Mouse (Mus musculus): ENCODE measurements around the gene Glb1.
"Not testable (repeated sequence)": the region's sequence is repeated elsewhere in the genome, so short reads cannot be mapped to it uniquely, and the experiment has no call there.

Glb1 gene

DNA sequence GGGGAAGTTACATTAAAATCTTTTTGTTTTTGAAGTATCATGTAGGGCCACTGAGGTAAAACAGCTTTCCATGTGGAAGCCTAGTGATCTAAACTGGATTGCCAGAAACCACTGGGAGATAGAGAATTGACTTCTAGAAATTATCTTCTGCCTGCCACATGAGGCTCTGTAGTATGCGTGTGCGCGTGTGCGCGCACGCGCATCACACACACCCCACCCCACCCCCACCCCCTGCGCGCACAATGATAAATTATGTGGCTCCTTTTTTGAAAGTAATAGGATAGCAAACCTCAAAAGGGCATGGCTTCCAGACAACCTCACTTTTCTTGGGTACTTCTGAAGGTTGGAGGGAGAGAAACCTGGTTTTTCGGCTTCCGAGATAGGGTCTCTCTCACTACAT lies 101.0 kb downstream of the Glb1 start:
- no peak for DNase-seq (ENCODE audit: low spot score)

DNA sequence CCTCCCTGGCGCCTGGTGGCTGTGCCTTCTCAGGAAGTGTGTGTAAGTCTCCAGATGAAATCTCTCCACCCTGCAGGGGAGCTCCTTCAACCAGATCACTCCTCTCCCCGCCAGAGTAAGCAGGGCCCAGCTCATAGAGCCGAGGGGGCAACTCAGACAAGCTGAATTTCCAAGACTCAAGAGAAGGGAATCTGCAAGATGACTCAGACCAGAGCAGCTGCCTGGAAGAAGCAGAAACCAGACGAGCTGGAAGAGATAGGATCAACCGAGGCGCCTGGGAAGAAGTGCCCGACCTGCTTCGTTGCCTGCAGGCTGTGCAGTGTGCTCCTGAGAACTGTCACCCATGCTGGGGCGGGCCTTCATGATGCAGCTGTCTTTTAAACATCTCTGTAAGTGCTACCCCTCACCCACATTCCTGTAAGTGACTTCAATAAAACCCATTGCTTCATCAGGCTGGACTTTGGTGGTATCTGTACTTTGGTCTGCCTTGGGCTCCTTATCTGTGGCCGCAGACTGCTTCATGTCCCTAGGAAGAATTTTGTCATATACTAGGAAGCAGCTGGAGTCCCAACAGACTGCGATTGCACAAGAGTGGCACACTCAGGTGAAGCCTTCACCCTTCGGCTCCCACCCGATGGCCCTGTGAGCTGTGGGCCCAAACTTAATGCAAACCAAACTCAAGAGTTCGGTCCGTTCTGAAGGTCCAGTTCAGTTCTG lies 102.0 kb downstream of the Glb1 start:
- no peak for DNase-seq (ENCODE audit: low spot score)

DNA sequence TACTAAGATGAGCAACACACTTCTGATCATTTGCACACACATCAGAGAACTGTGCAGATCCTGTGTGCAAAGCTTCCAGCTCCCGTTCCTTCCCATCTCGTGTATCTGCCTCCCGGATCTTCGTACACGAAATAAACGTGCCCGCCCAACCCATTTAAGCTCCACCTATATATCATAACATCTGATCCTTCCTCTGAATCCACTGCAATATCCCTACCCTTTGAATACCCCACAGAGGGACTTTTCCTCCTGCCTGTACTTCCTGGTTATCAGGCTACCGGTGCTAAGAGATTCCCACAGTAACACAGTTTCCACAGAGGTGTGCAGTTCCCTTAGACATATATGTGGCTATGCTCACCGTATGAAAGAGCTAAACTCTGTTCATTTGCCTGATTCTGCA lies 103.9 kb downstream of the Glb1 start, which contains the start of gene Ccr4:
Gene Ccr4 (minus strand): TSS at position 101 of the 400 bp plus-strand sequence.
- DNase-seq (ENCODE audit: low spot score) = no peak

DNA sequence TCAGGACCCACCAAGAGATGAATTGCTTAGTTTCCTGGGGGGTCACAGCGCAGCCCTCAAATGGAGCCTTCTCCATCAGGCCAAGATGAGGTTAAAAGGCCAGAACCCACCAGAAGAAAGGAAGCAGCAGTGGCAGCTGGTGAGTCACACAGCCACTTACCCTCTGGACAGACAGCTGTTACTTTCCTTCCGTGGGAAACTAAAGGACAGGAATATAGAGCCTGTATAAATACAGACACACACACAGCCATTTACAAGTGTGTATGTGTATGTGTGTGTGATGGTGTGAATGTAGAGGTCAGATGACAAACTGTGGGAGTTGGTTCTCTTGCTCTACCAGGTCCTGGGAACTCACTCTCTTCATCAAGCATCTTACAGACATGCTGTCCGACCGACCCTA lies 105.7 kb downstream of the Glb1 start:
- no peak for DNase-seq (ENCODE audit: low spot score)

DNA sequence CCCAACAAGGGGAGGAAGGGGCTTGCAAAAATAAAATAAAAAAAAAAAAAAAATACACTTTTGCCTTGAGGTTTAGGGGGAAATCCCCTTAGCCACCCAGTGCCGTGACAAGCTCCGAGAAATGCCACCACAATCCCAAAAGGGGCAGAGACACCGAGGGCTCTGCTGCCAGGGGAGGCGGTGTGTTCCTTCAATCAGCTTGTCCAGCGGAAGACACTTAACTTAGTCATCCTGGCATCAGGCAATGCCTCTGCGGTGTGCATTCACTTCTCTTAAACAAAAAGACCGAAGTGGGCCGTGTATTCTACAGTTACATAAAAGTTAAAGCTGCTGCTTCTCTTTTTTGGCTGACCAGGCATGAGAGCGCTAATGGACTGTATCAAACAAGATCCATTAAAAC lies 106.5 kb downstream of the Glb1 start:
- no peak for DNase-seq (ENCODE audit: low spot score)

DNA sequence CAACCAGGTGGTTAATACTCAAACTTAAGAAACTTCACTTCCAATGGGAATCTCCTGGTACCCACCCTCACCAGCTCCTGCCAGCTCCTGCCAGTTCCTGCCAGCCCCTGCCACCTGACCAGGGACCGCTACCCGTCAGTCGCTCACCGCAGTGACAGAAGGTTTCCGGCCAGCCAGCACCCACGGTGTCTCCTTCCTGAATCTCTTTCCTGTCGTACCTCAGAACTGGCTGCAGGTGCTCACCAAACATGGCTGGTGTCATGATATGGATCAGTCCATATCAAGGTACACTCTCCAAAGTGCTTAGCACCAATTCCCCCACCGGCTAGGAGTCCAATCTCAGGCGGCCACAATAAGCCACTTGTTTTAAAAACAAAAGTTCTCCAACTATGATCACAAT lies 108.9 kb downstream of the Glb1 start:
- no peak for DNase-seq (ENCODE audit: low spot score)

DNA sequence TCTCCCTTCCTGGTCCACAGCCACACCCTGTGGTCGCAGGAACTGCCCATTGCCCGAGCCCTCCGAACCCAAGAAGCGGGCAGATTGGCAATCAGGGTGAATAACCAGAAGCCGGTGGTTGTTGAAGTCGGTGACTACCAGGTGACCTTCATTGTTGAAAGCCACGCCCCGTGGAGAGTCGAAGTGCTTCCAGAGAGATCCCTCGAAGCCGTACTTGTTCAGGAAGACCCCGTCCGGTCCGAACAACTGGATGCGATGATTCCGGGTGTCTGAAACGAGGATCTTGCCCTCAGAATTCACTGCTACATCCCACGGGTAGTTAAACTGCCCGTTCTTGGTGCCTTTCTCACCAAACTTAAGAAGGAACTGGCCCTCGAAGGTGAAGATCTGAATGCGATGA lies 112.0 kb downstream of the Glb1 start:
- no peak for DNase-seq (ENCODE audit: low spot score)

DNA sequence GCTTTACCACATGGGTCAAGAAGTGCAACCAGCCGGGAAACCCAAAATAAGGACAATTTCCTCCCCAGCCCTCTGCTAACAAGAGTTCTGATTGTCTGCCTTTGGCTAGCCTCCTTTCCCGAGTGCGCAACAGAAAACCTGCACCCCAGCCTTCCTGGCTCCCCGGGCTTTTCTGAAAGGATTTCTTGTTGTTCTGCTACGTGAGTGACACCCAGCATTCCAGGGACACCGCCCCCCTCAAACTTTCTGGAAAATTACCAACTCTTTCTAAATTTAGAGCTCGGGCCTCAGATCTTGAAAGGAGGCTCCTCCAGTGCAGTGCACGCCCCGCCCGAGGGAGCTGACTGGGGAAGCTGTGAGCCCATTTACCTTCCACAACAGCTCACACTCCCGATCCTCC lies 114.5 kb downstream of the Glb1 start, which contains the start of gene C130032M10Rik:
Gene C130032M10Rik (plus strand): TSS at position 334 of the 400 bp plus-strand sequence.
- no peak for DNase-seq (ENCODE audit: low spot score)

DNA sequence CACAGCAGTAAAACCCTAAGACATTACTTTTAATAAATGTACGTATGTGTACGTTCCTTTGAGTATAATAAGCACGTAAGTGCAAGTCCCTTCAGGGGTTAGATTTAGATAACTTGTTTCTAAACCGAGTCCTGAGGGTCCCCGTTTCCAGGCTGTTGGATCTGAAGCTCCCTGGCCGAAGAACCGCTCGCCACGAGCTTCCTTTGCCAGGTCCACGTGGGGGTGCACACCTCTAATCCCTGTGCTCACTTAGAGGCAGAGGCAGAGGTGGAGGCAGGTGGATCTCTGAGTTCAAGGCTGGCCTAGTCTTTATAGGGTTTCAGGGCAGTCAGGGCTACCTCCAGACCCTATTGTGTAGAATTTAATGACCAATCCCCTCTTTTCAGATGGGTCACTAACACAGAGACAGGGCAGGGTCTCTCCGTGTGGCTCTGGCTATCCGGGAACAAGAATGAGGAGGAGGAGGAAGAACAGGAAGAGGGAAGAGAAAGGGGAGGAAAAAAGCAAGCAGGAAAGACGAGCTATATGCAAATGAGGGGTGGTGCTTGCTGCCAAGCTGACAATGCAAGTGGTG lies 117.1 kb downstream of the Glb1 start:
- DNase-seq (ENCODE audit: low spot score) = no peak

DNA sequence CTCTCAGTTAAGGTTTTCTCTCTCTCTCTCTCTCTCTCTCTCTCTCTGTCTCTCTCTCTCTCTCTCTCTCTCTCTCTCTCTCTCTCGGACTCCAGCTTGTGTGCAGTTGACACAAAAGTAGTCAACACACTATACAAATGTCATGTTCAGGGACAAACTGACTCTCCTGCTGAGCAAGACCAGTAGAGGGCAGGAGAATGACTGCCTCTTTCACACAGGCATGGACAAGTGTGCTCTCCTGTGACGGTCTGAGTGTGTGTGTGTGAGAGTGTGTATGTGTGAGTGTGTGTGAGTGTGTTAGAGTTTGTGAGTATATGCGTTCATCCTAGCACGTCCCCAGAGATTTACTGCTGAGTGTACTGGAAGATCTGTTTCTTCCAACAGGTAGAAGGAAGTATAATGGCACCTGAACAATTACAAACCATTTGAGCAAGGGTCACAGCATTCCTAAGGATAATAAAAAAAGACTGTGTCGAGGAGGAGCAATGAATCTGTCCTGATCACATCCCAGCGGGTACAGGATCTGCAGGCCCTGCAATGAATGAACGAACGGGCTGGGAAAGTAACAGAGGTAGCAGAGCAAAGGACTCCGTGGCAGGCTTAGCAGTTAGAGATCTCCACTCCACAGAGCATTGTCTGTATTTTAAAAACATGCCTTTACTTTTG lies 118.1 kb downstream of the Glb1 start:
- DNase-seq (ENCODE audit: low spot score) = no peak

DNA sequence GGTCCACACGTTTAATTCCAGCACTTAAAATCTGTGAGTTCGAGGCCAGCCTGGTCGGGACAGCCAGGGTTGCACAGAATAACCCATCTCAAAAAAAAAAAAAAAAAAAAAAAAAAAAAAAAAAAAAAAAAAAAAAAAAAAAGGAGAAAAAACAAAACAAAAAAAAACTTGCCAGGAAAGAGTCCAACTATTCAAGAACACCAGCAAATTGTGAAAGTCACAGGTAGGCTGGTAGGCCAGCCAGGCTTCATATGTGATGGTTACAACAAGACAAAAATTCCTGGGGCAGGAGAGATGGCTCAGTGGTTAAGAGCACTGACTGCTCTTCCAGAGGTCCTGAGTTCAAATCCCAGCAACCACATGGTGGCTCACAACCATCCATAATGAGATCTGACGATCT lies 119.7 kb downstream of the Glb1 start:
- DNase-seq (ENCODE audit: low spot score) = not testable (repeated sequence)

DNA sequence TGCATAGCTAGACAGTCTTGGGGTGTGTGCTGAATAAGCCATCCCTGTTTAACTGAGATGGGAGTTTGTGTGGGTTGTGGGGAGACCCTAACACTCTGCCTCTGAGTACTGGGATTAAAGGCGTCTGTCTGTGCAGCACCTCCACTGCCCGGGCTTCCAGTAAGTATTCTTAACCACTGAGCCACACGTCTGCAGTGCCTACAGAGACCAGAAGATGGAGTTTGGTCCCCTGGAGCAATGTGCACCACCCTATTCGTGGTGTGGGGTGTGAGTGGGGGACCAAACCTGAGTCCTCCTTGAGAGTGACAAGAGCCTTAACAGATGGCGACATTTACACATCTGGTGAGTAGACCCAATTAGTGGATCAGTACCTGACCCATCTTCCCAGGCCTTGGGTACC lies 121.2 kb downstream of the Glb1 start:
- no peak for DNase-seq (ENCODE audit: low spot score)

DNA sequence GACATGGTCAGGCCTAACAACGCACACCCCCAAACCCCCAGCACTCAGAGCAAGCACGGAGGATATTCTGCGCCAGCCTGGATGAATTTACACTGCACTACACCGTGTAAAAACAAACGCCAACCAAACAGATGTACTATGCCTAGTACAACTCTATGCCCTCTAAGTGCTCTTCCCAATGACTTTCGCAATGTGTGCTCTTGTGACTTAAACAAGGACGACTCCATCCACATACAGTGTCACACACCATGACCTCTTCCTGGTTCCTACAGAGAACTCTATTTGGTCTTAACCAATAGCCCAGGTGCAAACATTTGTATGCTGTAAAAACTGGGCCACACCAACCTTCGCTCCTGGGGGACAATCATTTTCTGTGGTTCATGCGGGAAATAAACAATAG lies 121.6 kb downstream of the Glb1 start:
- DNase-seq (ENCODE audit: low spot score) = no peak

Data from urinary bladder, postnatal 10 days (tissue).